Mouse (Mus musculus) kidney, adult 2 months (tissue): ENCODE measurements around the gene Rnf114.

ENCODE experiments used
- CTCF ChIP-seq: fragments of 200-500 bp; conservative IDR thresholded peaks from 2 replicates; pipeline ENCODE4 v1.5.1; 2011; ENCODE audit warnings: low read depth, mild to moderate bottlenecking, control low read depth, low read length, moderate library complexity, mixed read lengths; ENCODE audit not compliant: insufficient read depth, insufficient read length
- POLR2A ChIP-seq: fragments of 200-500 bp; IDR thresholded peaks from one replicate; pipeline ENCODE4 v1.6.1; 2011; ENCODE audit warnings: low read depth, low read length, control low read depth

- peak; percentile 71 for TF ChIP-seq CTCF
- no peak for TF ChIP-seq POLR2A
Observed at GRCm38 (mm10) chr2:167497272-167497671, 4.8 kb downstream of the Rnf114 start.
